Mouse (Mus musculus) CH12.LX (cell line): ENCODE measurements at regions not wholly inside any gene's neighbourhood (a gene's known extent, or its start where the extent isn't known, plus 50 kb on each side); places are given as distances from the start of the nearest gene placed in this dataset.

Experiments
- DNase-seq: peaks from one replicate; pipeline ENCODE4 v3.0.0-alpha.2; 2013; ENCODE audit errors: extremely low read depth
- H3K27ac ChIP-seq: 2 replicates; pipeline ENCODE4 v1.5.1; 2012; ENCODE audit warnings: low read depth, mild to moderate bottlenecking, control low read depth, moderate library complexity; ENCODE audit not compliant: insufficient read depth
- H3K27me3 ChIP-seq: replicated peaks from 2 replicates; pipeline ENCODE3; 2012; ENCODE audit warnings: inconsistent platforms
- H3K36me3 ChIP-seq, 2 experiments: replicated peaks in 1 of 2; 2 replicates each; pipeline versions ENCODE3 to v1.6.1; 2012; ENCODE audit warnings: inconsistent platforms in 1 of 2, low read length in 1 of 2, mild to moderate bottlenecking in 1 of 2, mixed read lengths in 1 of 2, moderate library complexity in 1 of 2; ENCODE audit not compliant: control insufficient read depth in 1 of 2, insufficient read depth in 1 of 2
- H3K4me1 ChIP-seq, 2 experiments: 2 replicates each; pipeline ENCODE4 v1.6.1; 2012; ENCODE audit warnings: inconsistent platforms in 1 of 2, moderate library complexity in 1 of 2; ENCODE audit not compliant: insufficient read depth in 2 of 2, control insufficient read depth in 1 of 2
- H3K4me2 ChIP-seq: 2 replicates; pipeline ENCODE4 v1.6.1; 2012; ENCODE audit warnings: low read depth, mild to moderate bottlenecking, control low read depth; ENCODE audit not compliant: poor library complexity, insufficient read depth, severe bottlenecking
- H3K4me3 ChIP-seq, 3 experiments: fragments of 150-350 bp in 1 of 3; sonication (generic) in 1 of 3; replicated peaks in 1 of 3; 2 replicates each; pipeline versions ENCODE3 to v1.5.1; 2011 to 2012; ENCODE audit warnings: low read depth in 2 of 3, low read length in 2 of 3, mild to moderate bottlenecking in 2 of 3, moderate library complexity in 2 of 3, control low read depth in 1 of 3, improper control_type of control experiment in 1 of 3, inconsistent platforms in 1 of 3, mixed read lengths in 1 of 3; ENCODE audit not compliant: poor library complexity in 1 of 3
- H3K79me2 ChIP-seq: replicated peaks from 2 replicates; pipeline ENCODE4 v1.6.1; 2012; ENCODE audit warnings: mild to moderate bottlenecking, moderate library complexity; ENCODE audit not compliant: control insufficient read depth, poor library complexity, insufficient read depth, severe bottlenecking; ENCODE audit errors: extremely low read depth
- H3K9ac ChIP-seq: 2 replicates; pipeline ENCODE4 v1.6.1; 2012; ENCODE audit warnings: low read depth, mild to moderate bottlenecking, control low read depth, moderate library complexity; ENCODE audit not compliant: insufficient read depth
- H3K9me3 ChIP-seq: replicated peaks from 2 replicates; pipeline ENCODE3; 2012; ENCODE audit warnings: low read length, inconsistent platforms, mixed read lengths
- CHD1 ChIP-seq: IDR thresholded peaks from 2 replicates; pipeline ENCODE4 v1.6.1; 2012; ENCODE audit warnings: low read depth, low read length, improper control_type of control experiment, inconsistent platforms
- CHD2 ChIP-seq: IDR thresholded peaks from 2 replicates; pipeline ENCODE4 v1.6.1; 2011; ENCODE audit warnings: low read length, improper control_type of control experiment
- CTCF ChIP-seq, 2 experiments: IDR thresholded peaks in 1 of 2; conservative IDR thresholded peaks in 1 of 2; 2 replicates each; pipeline ENCODE4 v1.5.1; 2011 to 2012; ENCODE audit warnings: low read depth in 2 of 2, low read length in 2 of 2, improper control_type of control experiment in 1 of 2, inconsistent platforms in 1 of 2, mild to moderate bottlenecking in 1 of 2, moderate library complexity in 1 of 2
- ELF1 ChIP-seq: IDR thresholded peaks from 2 replicates; pipeline ENCODE4 v1.6.1; 2014; ENCODE audit warnings: low read depth, mild to moderate bottlenecking, inconsistent platforms, low read length, improper control_type of control experiment
- EP300 ChIP-seq: IDR thresholded peaks from 2 replicates; pipeline ENCODE4 v1.6.1; 2011; ENCODE audit warnings: low read length, improper control_type of control experiment
- GABPA ChIP-seq: IDR thresholded peaks from 2 replicates; pipeline ENCODE4 v1.6.1; 2012; ENCODE audit warnings: low read depth, low read length, improper control_type of control experiment, inconsistent platforms; ENCODE audit not compliant: insufficient replicate concordance
- IRF4 ChIP-seq: IDR thresholded peaks from 2 replicates; pipeline ENCODE4 v1.6.1; 2014; ENCODE audit warnings: low read depth, mild to moderate bottlenecking, inconsistent platforms, low read length, improper control_type of control experiment
- MAFK ChIP-seq: IDR thresholded peaks from 2 replicates; pipeline ENCODE4 v1.6.1; 2011; ENCODE audit warnings: low read length, improper control_type of control experiment; ENCODE audit not compliant: insufficient replicate concordance
- MAX ChIP-seq: IDR thresholded peaks from 2 replicates; pipeline ENCODE4 v1.6.1; 2011; ENCODE audit warnings: low read length, improper control_type of control experiment
- MXI1 ChIP-seq: IDR thresholded peaks from 2 replicates; pipeline ENCODE4 v1.6.1; 2011; ENCODE audit warnings: mild to moderate bottlenecking, low read depth, low read length, improper control_type of control experiment
- MYC ChIP-seq: IDR thresholded peaks from 2 replicates; pipeline ENCODE4 v1.6.1; 2011; ENCODE audit warnings: low read depth, mild to moderate bottlenecking, improper control_type of control experiment, low read length
- PAX5 ChIP-seq: IDR thresholded peaks from 2 replicates; pipeline ENCODE4 v1.6.1; 2012; ENCODE audit warnings: low read length, inconsistent platforms, mixed read lengths
- POLR2AphosphoS2 ChIP-seq: IDR thresholded peaks from 2 replicates; pipeline ENCODE4 v1.6.1; 2011; ENCODE audit warnings: low read depth, low read length, improper control_type of control experiment
- SMC3 ChIP-seq: IDR thresholded peaks from 2 replicates; pipeline ENCODE4 v1.6.1; 2011; ENCODE audit warnings: low read depth, low read length, improper control_type of control experiment
- ZC3H11A ChIP-seq: IDR thresholded peaks from 2 replicates; pipeline ENCODE4 v1.6.1; 2012; ENCODE audit warnings: low read depth, mild to moderate bottlenecking, inconsistent platforms, low read length, improper control_type of control experiment
- ZKSCAN1 ChIP-seq: IDR thresholded peaks from 2 replicates; pipeline ENCODE4 v1.6.1; 2012; ENCODE audit warnings: low read depth, inconsistent platforms, low read length, improper control_type of control experiment, borderline replicate concordance
- dilution Hi-C: fragments of 300-500 bp; cut with MboI; formaldehyde crosslinking; loops from 2 replicates; pipeline ENCODE4 v1.14.3; 2020; ENCODE audit warnings: low sequenced_read_pairs; ENCODE audit not compliant: extremely low pct_unique_long_range_greater_than_20kb, extremely low pct_ligation_motif_present
- in situ Hi-C: fragments of 300-500 bp; cut with MboI; formaldehyde crosslinking; loops from 3 replicates; pipeline ENCODE4 v1.14.3; 2019; ENCODE audit warnings: low sequenced_read_pairs, low pct_ligation_motif_present, low pct_unique_long_range_greater_than_20kb, mixed read lengths

DNA sequence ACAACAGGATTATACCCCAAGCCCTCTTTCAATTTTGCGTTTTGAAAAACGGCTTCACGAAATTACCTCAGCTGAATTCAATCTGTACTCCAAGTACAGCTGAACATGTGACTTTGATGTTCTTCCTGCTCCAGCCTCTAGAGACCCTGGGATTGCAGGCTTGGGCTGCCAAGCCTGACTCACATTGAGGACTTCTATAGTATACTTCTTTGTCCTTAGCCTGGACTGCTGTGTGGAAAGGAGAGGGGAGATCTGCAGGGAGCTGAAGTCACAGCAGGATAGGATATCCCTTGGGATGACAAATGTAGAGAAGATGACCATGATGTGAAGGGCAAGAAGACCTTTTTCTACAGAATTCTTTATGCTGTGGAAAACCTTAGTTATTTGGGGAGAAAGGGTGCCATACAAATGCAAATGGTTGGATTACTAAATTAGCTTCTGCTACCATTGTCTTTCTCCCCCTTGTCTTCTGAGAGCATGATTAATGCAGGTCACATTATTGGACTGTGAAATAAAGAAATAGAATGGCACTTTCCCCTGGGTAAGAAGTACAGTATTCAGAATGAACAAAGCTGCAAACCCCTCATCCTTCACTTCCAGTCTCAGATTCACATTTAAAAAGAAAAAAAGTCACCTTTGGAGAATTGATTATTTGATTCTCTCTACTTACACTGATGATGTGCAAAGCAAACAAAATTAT, 557.7 kb upstream of the Kif2b start:
- Histone ChIP-seq H3K9me3 (peaks cover 36% of the 10 kb centered on the region), H3K79me2 (no peaks in the 10 kb centered on the region), H3K36me3 (no peaks in the 10 kb centered on the region), H3K27me3 (no peaks in the 10 kb centered on the region), H3K4me2 (no peak overlapping the region), H3K9ac (no peak overlapping the region), H3K4me1 (no peaks in the 10 kb centered on the region), H3K27ac (no peak overlapping the region), H3K4me3 (no peak overlapping the region)
- no peak for DNase-seq
- TF ChIP-seq IRF4 (no peak), CHD1 (no peak), ELF1 (no peak), POLR2AphosphoS2 (no peak), EP300 (no peak), ZKSCAN1 (no peak), PAX5 (no peak), CTCF (conservative IDR thresholded peaks at IDR 0.05 in 1 of 2, IDR thresholded peaks at IDR 0.05 in 1 of 2; ENCODE audit: low read depth in 2 of 2, low read length in 2 of 2) (no peak), MAX (no peak), MYC (no peak), ZC3H11A (no peak)
- in situ Hi-C loops (no loop called here), dilution Hi-C loops (no loop called here)

DNA sequence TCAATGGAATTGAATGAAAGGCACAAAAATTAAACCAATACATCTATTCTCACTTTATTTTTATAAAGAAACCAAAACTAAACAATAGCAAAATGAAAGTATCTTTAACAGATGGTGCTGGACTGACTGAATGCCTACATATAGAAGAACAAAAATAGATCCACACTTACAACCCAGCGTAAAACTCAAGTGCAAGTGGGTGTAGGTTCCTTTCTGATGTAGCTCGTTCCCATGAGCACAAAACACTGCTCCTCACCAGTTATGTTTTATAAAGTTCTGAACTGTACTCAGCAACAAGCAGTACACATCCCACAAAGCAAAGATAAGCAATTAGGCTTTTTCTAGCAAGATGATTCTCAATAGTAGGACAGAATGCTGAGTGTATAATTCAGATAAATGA, 507.4 kb upstream of the Kif2b start:
- in situ Hi-C loops (no loop called here), dilution Hi-C loops (no loop called here)
- Histone ChIP-seq H3K79me2 (no peaks in the 10 kb centered on the region), H3K9me3 (peaks cover 32% of the 10 kb centered on the region), H3K9ac (no peak overlapping the region), H3K4me2 (no peak overlapping the region), H3K27me3 (no peaks in the 10 kb centered on the region), H3K27ac (no peak overlapping the region), H3K4me1 (no peaks in the 10 kb centered on the region), H3K4me3 (no peak overlapping the region), H3K36me3 (no peaks in the 10 kb centered on the region)
- TF ChIP-seq MAX = no peak
- TF ChIP-seq MXI1 = no peak
- TF ChIP-seq CTCF (conservative IDR thresholded peaks at IDR 0.05 in 1 of 2, IDR thresholded peaks at IDR 0.05 in 1 of 2; ENCODE audit: low read depth in 2 of 2, low read length in 2 of 2) = no peak
- TF ChIP-seq ZKSCAN1 = no peak
- no peak for TF ChIP-seq ZC3H11A
- TF ChIP-seq GABPA = no peak
- no peak for TF ChIP-seq MAFK
- no peak for TF ChIP-seq CHD2
- TF ChIP-seq SMC3 = no peak
- no peak for DNase-seq
